Mouse (Mus musculus): ENCODE results near the gene Rbm20.

GRCm38 (mm10) chr19:53898498-53898897, 221.4 kb downstream of the Rbm20 start:
- TF ChIP-seq CTCF (IDR thresholded peaks at IDR 0.05 in 2 of 3, conservative IDR thresholded peaks at IDR 0.05 in 1 of 3; ENCODE audit: control insufficient read depth in 1 of 3, insufficient read depth in 1 of 3, low read depth in 2 of 3, low read length in 3 of 3, poor library complexity in 1 of 3, severe bottlenecking in 1 of 3) (no peak), HCFC1 (IDR thresholded peaks at IDR 0.05; ENCODE audit: low read depth, low read length) (no peak), KAT2A (conservative IDR thresholded peaks at IDR 0.05; ENCODE audit: low read depth, low read length) (no peak), POLR2A (IDR thresholded peaks at IDR 0.05; ENCODE audit: control insufficient read depth in 1 of 2, insufficient read depth in 1 of 2, low read depth in 1 of 2, low read length in 2 of 2, poor library complexity in 1 of 2) (no peak), EP300 (IDR thresholded peaks at IDR 0.05; ENCODE audit: low read depth in 1 of 2, low read length in 2 of 2) (no peak), BHLHE40 (IDR thresholded peaks at IDR 0.05; ENCODE audit: borderline replicate concordance, low read depth, low read length) (no peak), USF2 (IDR thresholded peaks at IDR 0.05; ENCODE audit: borderline replicate concordance in 1 of 2, insufficient read depth in 1 of 2, low read depth in 1 of 2, low read length in 2 of 2) (no peak), CHD2 (IDR thresholded peaks at IDR 0.05; ENCODE audit: low read length) (no peak), RAD21 (IDR thresholded peaks at IDR 0.05; ENCODE audit: low read depth, low read length) (no peak), UBTF (IDR thresholded peaks at IDR 0.05; ENCODE audit: borderline replicate concordance, insufficient read depth, low read depth, low read length) (no peak), ZC3H11A (IDR thresholded peaks at IDR 0.05; ENCODE audit: low read depth, low read length) (no peak), ZNF384 (IDR thresholded peaks at IDR 0.05; ENCODE audit: low read depth, low read length) (no peak)

Measured in MEL (cell line).